Mouse (Mus musculus) CD4-positive, CD25-positive, alpha-beta regulatory T cell, adult 2 months (primary cell): ENCODE data around the gene Krtap29-1.

Experiments
- DNase-seq: peaks from one replicate; pipeline ENCODE4 v3.0.0-alpha.2; 2012; ENCODE audit warnings: low read depth, low spot score

Gene Krtap29-1

DNA sequence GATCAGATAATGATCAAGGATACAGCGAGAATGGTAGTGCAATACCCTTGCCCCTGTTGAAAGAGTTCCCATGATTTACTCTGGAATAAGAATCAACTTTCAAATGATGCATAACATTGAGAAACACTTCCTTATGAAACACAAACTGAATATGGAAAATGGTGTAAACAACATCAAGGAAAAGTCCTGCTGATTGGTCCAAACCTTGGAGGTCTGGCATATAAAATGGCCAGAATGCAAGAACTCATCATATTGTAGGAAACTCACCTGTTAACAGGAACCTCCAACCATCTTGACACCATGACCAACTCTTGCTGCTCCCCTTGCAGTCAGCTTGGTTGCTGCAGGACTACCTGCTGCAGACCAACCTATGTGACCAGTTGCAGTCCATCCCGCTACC is 30.7 kb downstream of the Krtap29-1 start, which contains the start of gene Krtap9-5:
Krtap9-5 (plus strand) TSS at position 301 of the 400 bp plus-strand sequence.
- DNase-seq, result no peak

DNA sequence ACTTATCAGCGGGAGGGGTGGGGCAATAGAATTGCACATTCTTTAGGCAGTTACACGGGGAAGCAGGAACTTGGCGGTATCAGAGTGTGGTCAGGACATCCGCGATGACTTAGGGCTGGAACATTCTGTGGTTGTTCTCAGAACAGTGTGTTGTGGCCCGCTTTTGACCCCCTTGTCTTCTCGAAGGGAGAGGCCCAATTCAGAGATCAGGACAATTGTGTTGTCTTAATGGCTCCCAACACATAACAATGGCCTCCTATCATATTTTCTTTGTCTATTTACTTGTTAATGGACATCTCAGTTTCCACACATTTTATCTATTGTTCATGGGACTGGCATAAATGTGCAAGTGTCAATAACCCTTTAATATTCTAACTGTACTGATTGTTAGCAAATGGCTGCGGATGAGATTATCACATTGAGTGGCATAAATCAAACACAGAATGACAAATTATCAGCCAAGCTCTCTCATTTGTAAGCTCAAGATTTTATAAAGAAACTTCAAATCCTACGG is 41.0 kb downstream of the Krtap29-1 start:
- no peak for DNase-seq

DNA sequence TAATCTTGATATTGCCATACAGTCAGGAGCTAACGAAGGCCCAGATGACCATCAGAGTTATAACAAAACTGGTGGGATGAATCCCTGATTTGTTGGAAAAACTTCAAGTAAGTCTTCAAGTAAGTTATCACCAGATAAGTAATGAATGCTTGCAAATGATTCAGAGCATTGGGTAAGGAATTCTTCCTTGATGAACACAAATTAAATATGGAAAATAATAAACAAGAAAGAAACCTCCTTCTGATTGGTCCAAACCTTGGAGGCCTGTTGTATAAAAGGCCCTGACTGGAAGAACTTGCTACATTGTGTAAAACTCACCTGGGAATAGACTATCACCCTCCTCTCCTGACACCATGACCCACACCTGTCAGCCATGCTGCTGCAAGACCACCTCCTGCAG is 42.9 kb downstream of the Krtap29-1 start, which contains the start of gene Krtap31-2:
Krtap31-2 (plus strand) TSS at position 301 of the 400 bp plus-strand sequence.
- no peak for DNase-seq
